Mouse (Mus musculus) stomach, embryonic 16.5 days (tissue): ENCODE measurements around the gene Gnmt. TPM values are rescaled to one million over a fixed set of nuclear protein-coding genes. Genes with fewer than 3 reads are reported as not detected.

Experiments used
- ATAC-seq: fragments of 200-750 bp; cut with Nextera tagmentation; 2 replicates; pipeline ENCODE4 v1.8.0; 2017; ENCODE audit warnings: moderate number of reproducible peaks, moderate TSS enrichment; ENCODE audit not compliant: insufficient read depth, low FRiP score
- H3K27ac ChIP-seq: fragments of 300-500 bp; sonication (generic); 2 replicates; pipeline ENCODE4 v1.5.1; 2014; ENCODE audit warnings: low read length
- H3K27me3 ChIP-seq: fragments of 300-500 bp; sonication (generic); 2 replicates; pipeline ENCODE4 v1.6.1; 2014; ENCODE audit warnings: low read length, control low read depth, mixed read lengths; ENCODE audit not compliant: control insufficient read depth, insufficient read depth
- H3K36me3 ChIP-seq: fragments of 300-500 bp; sonication (generic); 2 replicates; pipeline ENCODE4 v1.6.1; 2014; ENCODE audit warnings: low read length; ENCODE audit not compliant: control insufficient read depth, insufficient read depth
- H3K4me1 ChIP-seq: fragments of 300-500 bp; sonication (generic); 2 replicates; pipeline ENCODE4 v1.6.1; 2014; ENCODE audit warnings: low read length, control low read depth, mixed read lengths; ENCODE audit not compliant: control insufficient read depth, insufficient read depth
- H3K4me2 ChIP-seq: fragments of 300-500 bp; sonication (generic); 2 replicates; pipeline ENCODE4 v1.6.1; 2014; ENCODE audit warnings: low read depth, low read length, mixed read lengths
- H3K4me3 ChIP-seq: fragments of 300-500 bp; sonication (generic); replicated peaks from 2 replicates; pipeline ENCODE4 v1.5.1; 2014; ENCODE audit warnings: mild to moderate bottlenecking, low read length
- H3K9ac ChIP-seq: fragments of 300-500 bp; sonication (generic); 2 replicates; pipeline ENCODE4 v1.6.1; 2014; ENCODE audit warnings: low read length
- H3K9me3 ChIP-seq: fragments of 300-500 bp; sonication (generic); replicated peaks from 2 replicates; pipeline ENCODE4 v1.6.1; 2016; ENCODE audit warnings: low read length, control low read depth; ENCODE audit not compliant: control insufficient read depth
- WGBS: fragments of 180-500 bp; shearing (Covaris S2); extraction: QIAGEN DNeasy Blood & Tissue Kit; methylation state at CpG from one replicate; pipeline ENCODE4 v1.1.7; 2014; 5-methylcytosine and 5-hydroxymethylcytosine counted together
- polyA plus RNA-seq: library from polyadenylated mRNA; unstranded; fragments of >200 nt; fragmentation: Nextera tagmentation; extraction: Ambion mirVana; gene quantifications from 2 replicates; pipeline ENCODE4 v1.2.1, GENCODE M21; 2015

The Gnmt gene
- 17.1 and 21.8 TPM in 2 replicates for polyA plus RNA-seq

GRCm38 (mm10) chr17:46728904-46729318, at the start of gene Gnmt:
TSS of gene Gnmt (minus strand) at chr17:46729168.
- H3K27me3 ChIP-seq: no peaks in the 10 kb centered on the region
- 10% methylated on average over 24 of the region's 24 CpGs for WGBS
- peak within 1 kb of the TSS; percentile 20 for H3K9ac ChIP-seq
- H3K27ac ChIP-seq: no peak within 1 kb of the TSS
- no peaks in the 10 kb centered on the region; the same call in 1 of the 2 replicates for H3K36me3 ChIP-seq
- peak; percentile 77 for ATAC-seq
- no peaks in the 10 kb centered on the region for H3K9me3 ChIP-seq
- no peaks in the 10 kb centered on the region for H3K4me1 ChIP-seq
- H3K4me2 ChIP-seq: peak within 1 kb of the TSS; percentile 52
- H3K4me3 ChIP-seq: peak within 1 kb of the TSS; percentile 29

DNA sequence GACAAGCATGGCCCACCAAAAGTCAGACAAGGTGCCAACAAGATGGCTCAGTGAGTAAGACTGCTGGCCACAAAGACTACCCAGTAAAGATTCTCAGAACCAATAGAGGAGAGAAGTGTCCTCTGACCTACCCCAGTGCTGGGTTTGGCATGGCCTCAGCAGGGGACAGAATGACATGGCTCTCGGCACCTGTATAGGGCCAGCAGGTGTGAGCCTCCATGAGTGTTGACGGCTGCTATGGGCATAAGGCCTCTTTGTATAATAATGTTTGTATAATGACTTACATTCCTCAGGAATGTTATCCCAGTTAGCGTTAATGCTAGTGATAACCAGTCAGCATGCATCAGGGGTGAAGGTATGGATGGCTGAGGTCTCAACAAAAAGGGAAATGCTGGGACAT, 47.1 kb upstream of the Gnmt start:
- no peak for ATAC-seq
- peaks cover 44% of the 10 kb centered on the region for H3K36me3 ChIP-seq
- H3K27ac ChIP-seq: peak overlapping the region; percentile 26; the same call in 1 of the 2 replicates
- H3K4me1 ChIP-seq: peaks cover 18% of the 10 kb centered on the region
- no peaks in the 10 kb centered on the region for H3K9me3 ChIP-seq
- WGBS: 38% methylated on average over 3 of the region's 3 CpGs
- no peak overlapping the region for H3K4me2 ChIP-seq
- no peak overlapping the region for H3K4me3 ChIP-seq
- no peak overlapping the region for H3K9ac ChIP-seq
- H3K27me3 ChIP-seq: no peaks in the 10 kb centered on the region

GRCm38 (mm10) chr17:46775070-46775469, 46.1 kb upstream of the Gnmt start:
- Histone ChIP-seq H3K27ac (no peak overlapping the region; the same call in 1 of the 2 replicates), H3K4me2 (no peak overlapping the region), H3K4me1 (peaks cover 16% of the 10 kb centered on the region), H3K27me3 (no peaks in the 10 kb centered on the region), H3K36me3 (peaks cover 40% of the 10 kb centered on the region), H3K9me3 (no peaks in the 10 kb centered on the region), H3K4me3 (no peak overlapping the region), H3K9ac (no peak overlapping the region)
- WGBS: 88% methylated on average over 9 of the region's 9 CpGs
- no peak for ATAC-seq

DNA sequence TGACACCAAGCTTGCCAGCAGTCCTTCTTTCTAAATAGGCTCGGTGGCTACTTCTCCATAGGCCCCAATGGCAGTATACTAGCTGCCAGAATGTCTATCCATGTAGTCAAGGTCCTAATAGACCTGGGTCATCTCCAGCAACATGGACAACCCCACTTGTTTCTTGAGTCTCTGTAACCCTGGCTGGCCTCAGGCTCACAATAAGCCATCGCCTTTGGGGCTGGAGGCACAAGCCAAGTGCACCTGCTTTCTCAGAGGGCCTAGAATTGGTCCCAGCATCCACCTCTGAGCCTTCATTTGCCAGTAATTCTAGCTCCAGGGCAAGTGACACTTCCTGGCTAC, 45.1 kb upstream of the Gnmt start:
- peak overlapping the region; percentile 92; the same call in 1 of the 2 replicates for H3K4me3 ChIP-seq
- H3K4me1 ChIP-seq: peaks cover 16% of the 10 kb centered on the region
- no peaks in the 10 kb centered on the region for H3K27me3 ChIP-seq
- H3K9me3 ChIP-seq: no peaks in the 10 kb centered on the region
- WGBS: 45% methylated on average over 2 of the region's 2 CpGs
- peak overlapping the region; percentile 79 for H3K4me2 ChIP-seq
- H3K9ac ChIP-seq: peak overlapping the region; percentile 55; the same call in 1 of the 2 replicates
- ATAC-seq: no peak
- H3K27ac ChIP-seq: no peak overlapping the region
- H3K36me3 ChIP-seq: peaks cover 33% of the 10 kb centered on the region

DNA sequence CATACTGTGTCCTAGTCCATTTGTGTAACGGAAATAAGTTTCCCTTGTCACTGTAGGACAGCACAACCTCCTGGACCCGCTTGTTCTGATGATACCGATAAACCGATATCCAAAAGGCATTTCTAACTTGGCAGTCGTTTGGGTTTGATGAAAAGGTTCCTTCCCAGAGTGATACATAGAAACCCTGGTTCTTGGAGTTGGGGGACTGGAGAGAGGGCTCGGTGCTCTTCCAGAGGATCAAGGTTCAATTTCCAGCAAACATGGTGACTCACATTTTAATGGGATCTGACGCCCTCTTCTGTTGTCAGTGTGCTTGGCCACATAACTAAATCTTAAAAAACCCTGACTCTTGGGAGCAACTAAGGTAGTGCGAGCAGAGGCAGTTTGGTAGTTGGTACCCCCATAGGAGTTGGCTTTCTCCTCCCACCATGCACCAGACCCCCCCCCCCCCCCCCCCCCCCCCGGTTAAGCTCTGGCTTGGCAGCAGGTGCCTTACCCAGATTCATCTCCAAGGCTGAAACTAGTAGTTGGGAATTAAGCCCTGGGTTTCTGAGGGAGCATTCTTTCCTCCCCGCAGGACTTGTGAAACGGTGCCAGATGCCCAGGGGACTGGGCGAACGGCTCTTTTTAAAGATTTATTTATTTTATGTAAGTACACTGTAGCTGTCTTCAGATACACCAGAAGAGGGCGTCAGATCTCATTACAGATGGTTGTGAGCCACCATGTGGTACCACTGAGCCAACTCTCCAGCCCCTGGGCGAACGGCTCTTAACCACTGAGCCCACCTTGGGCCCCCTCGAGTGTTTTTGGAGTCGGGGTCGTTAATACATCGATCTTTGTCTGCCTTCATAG, 44.5 kb upstream of the Gnmt start:
- Histone ChIP-seq H3K4me3 (peak overlapping the region; percentile 92), H3K4me1 (peaks cover 16% of the 10 kb centered on the region), H3K27me3 (no peaks in the 10 kb centered on the region), H3K27ac (peak overlapping the region; percentile 93), H3K9ac (peak overlapping the region; percentile 88), H3K9me3 (no peaks in the 10 kb centered on the region), H3K4me2 (peak overlapping the region; percentile 79), H3K36me3 (peaks cover 28% of the 10 kb centered on the region; the same call in 1 of the 2 replicates)
- WGBS: 8% methylated on average over 19 of the region's 20 CpGs
- 0 out of 2 replicates have a peak, but pooled peaks have one; percentile 5 for ATAC-seq

DNA sequence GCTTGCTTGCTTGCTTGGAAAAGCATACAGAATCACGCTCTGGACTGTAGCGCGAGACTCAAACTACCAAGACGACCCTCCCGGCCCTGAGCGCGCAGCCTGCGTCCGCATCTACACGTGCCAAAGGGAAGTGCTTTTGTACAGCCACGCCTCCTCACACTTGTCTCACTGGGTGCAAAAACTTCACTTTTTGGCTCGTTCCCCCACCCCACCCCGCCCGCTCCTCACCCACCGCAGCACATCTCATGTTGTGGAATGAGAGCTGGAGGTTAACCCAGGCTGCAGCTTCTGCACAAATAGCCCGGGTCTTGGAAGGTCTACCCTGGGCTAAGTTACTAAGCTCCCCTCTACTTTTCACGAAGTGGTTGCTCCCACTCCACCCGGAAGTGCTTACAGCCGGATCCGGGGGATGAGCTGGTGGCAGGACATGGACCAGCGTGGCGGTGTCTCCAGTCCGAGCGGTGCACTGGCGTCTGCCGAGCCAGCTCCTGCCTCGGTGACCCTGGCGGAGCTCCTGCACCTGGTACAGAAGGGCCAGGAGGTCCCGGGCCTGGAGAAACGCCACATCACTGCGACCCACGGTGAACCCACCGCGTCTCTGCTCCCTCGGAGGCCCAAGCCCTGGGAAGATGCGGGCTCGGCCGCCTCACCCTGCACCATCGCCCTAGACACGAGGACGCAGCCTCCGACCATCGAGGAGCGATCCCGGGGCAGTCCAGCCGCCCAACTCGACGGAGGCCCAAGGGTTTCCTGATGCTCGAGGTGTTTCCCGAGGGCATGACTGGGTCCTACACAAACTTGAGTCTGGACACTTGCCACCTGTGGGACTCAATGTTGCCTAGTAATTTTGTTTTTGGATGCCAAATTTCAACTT, 43.7 kb upstream of the Gnmt start, which contains the start of gene 2310039H08Rik:
Gene 2310039H08Rik (plus strand): TSS at position 232 of the 874 bp plus-strand sequence.
- peak; percentile 89 for ATAC-seq
- Histone ChIP-seq H3K9ac (peak within 1 kb of the TSS; percentile 88), H3K4me2 (peak within 1 kb of the TSS; percentile 79), H3K27ac (peak within 1 kb of the TSS; percentile 93), H3K9me3 (no peaks in the 10 kb centered on the region), H3K27me3 (no peaks in the 10 kb centered on the region), H3K36me3 (peaks cover 19% of the 10 kb centered on the region; the same call in 1 of the 2 replicates), H3K4me1 (peaks cover 16% of the 10 kb centered on the region), H3K4me3 (peak within 1 kb of the TSS; percentile 92)
- WGBS: under 1% methylated on average over 50 of the region's 50 CpGs

- peak overlapping the region; percentile 92 for H3K4me3 ChIP-seq
- H3K4me1 ChIP-seq: peaks cover 16% of the 10 kb centered on the region
- peak overlapping the region; percentile 79 for H3K4me2 ChIP-seq
- no peak for ATAC-seq
- H3K27me3 ChIP-seq: no peaks in the 10 kb centered on the region
- peak overlapping the region; percentile 88 for H3K9ac ChIP-seq
- H3K27ac ChIP-seq: peak overlapping the region; percentile 93
- no peaks in the 10 kb centered on the region for H3K9me3 ChIP-seq
- peaks cover 13% of the 10 kb centered on the region; the same call in 1 of the 2 replicates for H3K36me3 ChIP-seq
- WGBS: 4% methylated on average over 5 of the region's 5 CpGs
These were observed 43.1 kb upstream of the Gnmt start for GRCm38 (mm10) chr17:46772038-46772403.

GRCm38 (mm10) chr17:46771616-46772015, 42.6 kb upstream of the Gnmt start:
- Histone ChIP-seq H3K9ac (peak overlapping the region; percentile 88), H3K27ac (peak overlapping the region; percentile 93; the same call in 1 of the 2 replicates), H3K4me1 (peaks cover 16% of the 10 kb centered on the region), H3K9me3 (no peaks in the 10 kb centered on the region), H3K27me3 (no peaks in the 10 kb centered on the region), H3K36me3 (peaks cover 9% of the 10 kb centered on the region; the same call in 1 of the 2 replicates), H3K4me3 (peak overlapping the region; percentile 92), H3K4me2 (peak overlapping the region; percentile 79)
- ATAC-seq: no peak
- 57% methylated on average over 17 of the region's 17 CpGs for WGBS
